8 mouse cellular contexts compared by ENCODE assay signal in the genomic region with DNA sequence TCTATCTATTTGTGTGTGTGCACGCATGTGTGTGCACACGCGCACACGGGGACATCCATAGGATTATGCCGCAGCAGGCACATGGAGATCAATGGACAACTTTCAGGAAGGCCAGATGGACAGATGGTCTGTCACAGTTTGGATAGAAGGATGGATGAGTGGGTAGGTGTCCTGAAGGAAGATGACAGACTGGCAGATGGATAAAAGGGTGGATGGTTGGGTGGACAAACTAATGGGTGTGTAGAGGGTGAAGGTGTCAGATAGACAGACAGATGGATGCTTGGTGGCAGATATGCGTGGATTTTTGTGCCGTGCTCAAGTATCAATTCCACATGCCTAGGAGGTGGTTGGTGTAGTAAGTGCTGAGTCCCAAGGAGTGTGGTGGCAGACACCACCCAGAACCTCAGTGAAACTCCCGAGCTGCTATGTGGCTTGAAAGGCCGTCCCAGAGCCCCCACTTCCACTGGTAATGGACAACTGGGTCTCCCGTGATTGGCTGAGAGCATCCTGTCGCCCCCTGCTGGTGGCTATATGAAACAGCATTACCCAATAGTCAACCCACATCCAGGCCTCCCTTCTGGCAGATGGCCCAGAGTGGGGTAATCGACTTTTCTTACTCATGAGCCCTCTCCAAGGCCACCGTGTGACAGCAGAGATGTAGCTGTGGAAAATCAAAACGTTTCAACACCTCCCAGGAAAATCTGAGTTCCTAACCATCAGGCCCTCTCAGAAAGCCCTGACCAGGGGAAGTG. TPM values are rescaled to one million over a fixed set of nuclear protein-coding genes. Genes with fewer than 3 reads are reported as not detected.
A peak's percentile ranks its signal among the peaks of the same experiment; 100 is the strongest.
DNase-seq lines count a peak whose midpoint lies in the region; ATAC-seq and TF ChIP-seq lines count a peak whose summit lies in the region.

No protein-coding gene starts in this region.

- no peak overlapping the region for H3K4me2 ChIP-seq in intestine, embryonic 14.5 days (ENCODE audit: low read length)
- H3K4me2 ChIP-seq in intestine, embryonic 16.5 days (ENCODE audit: low read depth, low read length), result no peak overlapping the region
- no peak overlapping the region for H3K4me2 ChIP-seq in stomach, postnatal 0 days (replicated peaks; ENCODE audit: low read depth)

- H3K9me3 ChIP-seq in intestine, embryonic 14.5 days (ENCODE audit: control insufficient read depth, low read length), result no peaks in the 10 kb centered on the region
- H3K9me3 ChIP-seq in intestine, embryonic 16.5 days (ENCODE audit: control insufficient read depth, low read length), result no peaks in the 10 kb centered on the region
- no peaks in the 10 kb centered on the region for H3K9me3 ChIP-seq in ES-Bruce4 (replicated peaks; ENCODE audit: control insufficient read depth, insufficient read depth, low read length, poor library complexity, severe bottlenecking)
- no peaks in the 10 kb centered on the region for H3K9me3 ChIP-seq in stomach, postnatal 0 days (ENCODE audit: control insufficient read depth, low read length)

- H3K9ac ChIP-seq in intestine, embryonic 14.5 days (ENCODE audit: low read length), result no peak overlapping the region
- H3K9ac ChIP-seq in intestine, embryonic 16.5 days (ENCODE audit: low read depth, low read length), result no peak overlapping the region
- no peak overlapping the region for H3K9ac ChIP-seq in ES-Bruce4 (ENCODE audit: low read depth, poor library complexity, severe bottlenecking)
- no peak overlapping the region for H3K9ac ChIP-seq in stomach, postnatal 0 days (ENCODE audit: low read length)

- peaks cover 13% of the 10 kb centered on the region for H3K27me3 ChIP-seq in intestine, embryonic 14.5 days (replicated peaks; ENCODE audit: control insufficient read depth, insufficient read depth, low read length)
- H3K27me3 ChIP-seq in intestine, embryonic 16.5 days (replicated peaks; ENCODE audit: control insufficient read depth, insufficient read depth, low read length), result no peaks in the 10 kb centered on the region
- no peaks in the 10 kb centered on the region for H3K27me3 ChIP-seq in ES-Bruce4 (ENCODE audit: control insufficient read depth, insufficient read depth, low read length, poor library complexity, severe bottlenecking)
- H3K27me3 ChIP-seq in stomach, postnatal 0 days (ENCODE audit: control insufficient read depth, insufficient read depth, low read length), result no peaks in the 10 kb centered on the region

- 54% methylated on average over 14 of the region's 14 CpGs for WGBS in intestine, embryonic 14.5 days
- WGBS in intestine, embryonic 16.5 days, result 52% methylated on average over 14 of the region's 14 CpGs
- 52% methylated on average over 14 of the region's 14 CpGs for WGBS in stomach, postnatal 0 days

- no peak overlapping the region for H3K27ac ChIP-seq in intestine, embryonic 14.5 days (ENCODE audit: low read depth)
- H3K27ac ChIP-seq in intestine, embryonic 16.5 days (ENCODE audit: low read length), result no peak overlapping the region
- no peak overlapping the region for H3K27ac ChIP-seq in ES-Bruce4 (ENCODE audit: insufficient read depth, low read length)
- H3K27ac ChIP-seq in gastrocnemius, adult 2 months, result no peak overlapping the region
- no peak overlapping the region for H3K27ac ChIP-seq in stomach, postnatal 0 days (replicated peaks)

- H3K4me1 ChIP-seq in intestine, embryonic 14.5 days (replicated peaks; ENCODE audit: control insufficient read depth, insufficient read depth, low read length), result no peaks in the 10 kb centered on the region
- H3K4me1 ChIP-seq in intestine, embryonic 16.5 days (ENCODE audit: control insufficient read depth, insufficient read depth, low read length), result no peaks in the 10 kb centered on the region
- no peaks in the 10 kb centered on the region for H3K4me1 ChIP-seq in ES-Bruce4 (ENCODE audit: control insufficient read depth, insufficient read depth, low read length)
- no peaks in the 10 kb centered on the region for H3K4me1 ChIP-seq in stomach, postnatal 0 days (replicated peaks; ENCODE audit: control insufficient read depth, insufficient read depth)

- TF ChIP-seq POLR2A in ES-Bruce4 (IDR thresholded peaks at IDR 0.05; ENCODE audit: insufficient read depth, low read length), result no peak

- no peak for ATAC-seq in intestine, embryonic 14.5 days (replicated peaks; ENCODE audit: low FRiP score, low TSS enrichment, low read depth)
- ATAC-seq in intestine, embryonic 16.5 days, result no peak
- ATAC-seq in stomach, postnatal 0 days (ENCODE audit: low FRiP score, low TSS enrichment), result peak; percentile 25; the same call in 1 of the 2 replicates

- H3K4me3 ChIP-seq in intestine, embryonic 14.5 days (ENCODE audit: low read depth, low read length), result no peak overlapping the region
- H3K4me3 ChIP-seq in intestine, embryonic 16.5 days (ENCODE audit: low read length), result no peak overlapping the region
- no peak overlapping the region for H3K4me3 ChIP-seq in ES-Bruce4 (ENCODE audit: low read depth, low read length)
- no peak overlapping the region for H3K4me3 ChIP-seq in gastrocnemius, adult 2 months
- no peak overlapping the region for H3K4me3 ChIP-seq in stomach, postnatal 0 days (ENCODE audit: low read depth, low read length)

- peak; percentile 80 for TF ChIP-seq CTCF in ES-Bruce4 (IDR thresholded peaks at IDR 0.05; ENCODE audit: low read depth, low read length)
- peak; percentile 65 for TF ChIP-seq CTCF in gastrocnemius, adult 2 months (IDR thresholded peaks at IDR 0.05)
- TF ChIP-seq CTCF in stomach, postnatal 0 days (IDR thresholded peaks at IDR 0.05; ENCODE audit: low read depth), result peak; percentile 77

- intact Hi-C loops in gastrocnemius, adult 2 months (cut with DNase I), result no loop called here

- peak; percentile 58 for DNase-seq in intestine, embryonic 14.5 days (ENCODE audit: low spot score)
- DNase-seq in cerebellum, adult 11 months, result peak; percentile 72
- peak; percentile 59 for DNase-seq in gastrocnemius, adult 2 months
- DNase-seq in layer of hippocampus, adult 9-10 months (ENCODE audit: low spot score), result peak; percentile 41
- peak; percentile 72 for DNase-seq in lung, postnatal 14 days
- DNase-seq in stomach, postnatal 0 days (ENCODE audit: low spot score), result peak; percentile 33

- no peaks in the 10 kb centered on the region for H3K36me3 ChIP-seq in intestine, embryonic 14.5 days (ENCODE audit: control insufficient read depth, insufficient read depth, low read length)
- H3K36me3 ChIP-seq in intestine, embryonic 16.5 days (ENCODE audit: control insufficient read depth, insufficient read depth, low read length), result no peaks in the 10 kb centered on the region
- no peaks in the 10 kb centered on the region for H3K36me3 ChIP-seq in ES-Bruce4 (ENCODE audit: control insufficient read depth, insufficient read depth, low read length, poor library complexity, severe bottlenecking)
- no peaks in the 10 kb centered on the region for H3K36me3 ChIP-seq in stomach, postnatal 0 days (ENCODE audit: control insufficient read depth, insufficient read depth, low read length)

- no peak for TF ChIP-seq EP300 in ES-Bruce4 (IDR thresholded peaks at IDR 0.05; ENCODE audit: insufficient read depth, low read depth, low read length)
- TF ChIP-seq EP300 in stomach, postnatal 0 days (optimal IDR thresholded peaks at IDR 0.05), result no peak

RNA-seq across cellular contexts. Expression of a gene that starts 58.0 kb away (rescaled TPM):
- polyA plus RNA-seq in intestine, embryonic 14.5 days (2014; fragmentation: Nextera tagmentation; extraction: Ambion mirVana), result 6.0 and 6.6 TPM in 2 replicates
- 5.6 and 5.8 TPM in 2 replicates for polyA plus RNA-seq in intestine, embryonic 16.5 days (2015; fragmentation: Nextera tagmentation; extraction: Ambion mirVana)
- polyA plus RNA-seq in ES-Bruce4 (2011; ENCODE audit: insufficient read depth, insufficient read length, low read depth, missing spikeins), result 2.3 and 3.1 TPM in 2 replicates
- total RNA-seq in gastrocnemius, adult 2 months (2021), result under 1 TPM; 0.08 to 0.36 TPM
- polyA plus RNA-seq in stomach, postnatal 0 days (2015; fragmentation: Nextera tagmentation; extraction: Ambion mirVana), result 5.2 and 5.7 TPM in 2 replicates
